Mouse (Mus musculus): Measurements from ENCODE around the gene Foxo4.

DNA sequence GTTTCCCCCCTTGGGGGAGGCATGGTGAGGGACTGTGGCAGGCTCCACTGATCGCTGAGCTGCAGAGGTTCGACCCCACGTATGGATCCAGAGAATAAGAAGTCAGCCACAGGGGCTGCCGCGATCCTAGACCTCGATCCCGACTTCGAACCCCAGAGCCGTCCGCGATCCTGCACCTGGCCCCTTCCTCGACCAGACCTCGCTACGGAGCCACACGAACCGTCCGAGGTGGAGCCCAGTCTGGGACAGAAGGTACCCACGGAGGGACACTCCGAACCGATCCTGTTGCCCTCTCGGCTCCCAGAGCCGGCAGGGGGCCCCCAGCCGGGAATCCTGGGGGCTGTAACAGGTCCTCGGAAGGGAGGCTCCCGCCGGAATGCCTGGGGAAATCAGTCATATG is 412 bp downstream of the Foxo4 start:
- TF ChIP-seq TAL1 (conservative IDR thresholded peaks at IDR 0.05; ENCODE audit: low read depth, low read length): no peak
- TF ChIP-seq CTCF (IDR thresholded peaks at IDR 0.05; ENCODE audit: low read depth, low read length): no peak

All from G1E (cell line).